Mouse (Mus musculus): Measurements from ENCODE around the gene Agps. TPM values are rescaled to one million over a fixed set of nuclear protein-coding genes. Genes with fewer than 3 reads are reported as not detected.

The Agps gene
- polyA plus RNA-seq, 1 experiment from 2014 or later = 39.1 TPM

- Histone ChIP-seq H3K36me3 (ENCODE audit: control insufficient read depth, insufficient read depth, low read length) (no peaks in the 10 kb centered on the region), H3K4me1 (ENCODE audit: control insufficient read depth, insufficient read depth, low read length) (peaks cover 12% of the 10 kb centered on the region), H3K27ac (replicated peaks; ENCODE audit: low read depth, low read length) (no peak overlapping the region), H3K9ac (ENCODE audit: low read length) (no peak overlapping the region), H3K9me3 (ENCODE audit: control insufficient read depth, low read length) (no peaks in the 10 kb centered on the region), H3K27me3 (ENCODE audit: control insufficient read depth, insufficient read depth, low read length) (no peaks in the 10 kb centered on the region), H3K4me2 (ENCODE audit: low read depth, severe bottlenecking) (peak overlapping the region; percentile 15; the same call in 1 of the 2 replicates), H3K4me3 (ENCODE audit: low read depth, low read length) (no peak overlapping the region)
- DNase-seq (ENCODE audit: low spot score) (no peak), ATAC-seq (ENCODE audit: insufficient number of reproducible peaks, low FRiP score, low TSS enrichment, low read depth) (no peak)
- 89% methylated on average over 2 of the region's 2 CpGs for WGBS
Observed at GRCm38 (mm10) chr2:75834492-75834891, 2.5 kb downstream of the Agps start.

- Histone ChIP-seq H3K9me3 (ENCODE audit: control insufficient read depth, low read length) (no peaks in the 10 kb centered on the region), H3K36me3 (ENCODE audit: control insufficient read depth, insufficient read depth, low read length) (no peaks in the 10 kb centered on the region), H3K9ac (ENCODE audit: low read length) (no peak overlapping the region), H3K4me3 (ENCODE audit: low read depth, low read length) (no peak overlapping the region), H3K4me1 (ENCODE audit: control insufficient read depth, insufficient read depth, low read length) (no peaks in the 10 kb centered on the region), H3K27me3 (ENCODE audit: control insufficient read depth, insufficient read depth, low read length) (no peaks in the 10 kb centered on the region), H3K4me2 (ENCODE audit: low read depth, severe bottlenecking) (no peak overlapping the region), H3K27ac (replicated peaks; ENCODE audit: low read depth, low read length) (no peak overlapping the region)
- no peak for DNase-seq (ENCODE audit: low spot score)
- WGBS = 88% methylated on average over 2 of the region's 2 CpGs
- no peak for ATAC-seq (ENCODE audit: insufficient number of reproducible peaks, low FRiP score, low TSS enrichment, low read depth)
Observed at GRCm38 (mm10) chr2:75842302-75842701, 10.3 kb downstream of the Agps start.

- no peaks in the 10 kb centered on the region for H3K36me3 ChIP-seq (ENCODE audit: control insufficient read depth, insufficient read depth, low read length)
- H3K9ac ChIP-seq (ENCODE audit: low read length) = no peak overlapping the region
- WGBS = 97% methylated on average over 1 of the region's 1 CpGs
- DNase-seq (ENCODE audit: low spot score) (no peak), ATAC-seq (ENCODE audit: insufficient number of reproducible peaks, low FRiP score, low TSS enrichment, low read depth) (no peak)
- no peaks in the 10 kb centered on the region for H3K27me3 ChIP-seq (ENCODE audit: control insufficient read depth, insufficient read depth, low read length)
- H3K4me1 ChIP-seq (ENCODE audit: control insufficient read depth, insufficient read depth, low read length) = no peaks in the 10 kb centered on the region
- no peaks in the 10 kb centered on the region for H3K9me3 ChIP-seq (ENCODE audit: control insufficient read depth, low read length)
- H3K4me3 ChIP-seq (ENCODE audit: low read depth, low read length) = no peak overlapping the region
- H3K27ac ChIP-seq (replicated peaks; ENCODE audit: low read depth, low read length) = no peak overlapping the region
- H3K4me2 ChIP-seq (ENCODE audit: low read depth, severe bottlenecking) = no peak overlapping the region
Observed at GRCm38 (mm10) chr2:75847708-75848107, 15.7 kb downstream of the Agps start.

- Histone ChIP-seq H3K9ac (ENCODE audit: low read length) (no peak overlapping the region), H3K4me2 (ENCODE audit: low read depth, severe bottlenecking) (no peak overlapping the region), H3K27me3 (ENCODE audit: control insufficient read depth, insufficient read depth, low read length) (no peaks in the 10 kb centered on the region), H3K9me3 (ENCODE audit: control insufficient read depth, low read length) (no peaks in the 10 kb centered on the region), H3K27ac (replicated peaks; ENCODE audit: low read depth, low read length) (no peak overlapping the region), H3K4me3 (ENCODE audit: low read depth, low read length) (no peak overlapping the region), H3K4me1 (ENCODE audit: control insufficient read depth, insufficient read depth, low read length) (no peaks in the 10 kb centered on the region), H3K36me3 (ENCODE audit: control insufficient read depth, insufficient read depth, low read length) (no peaks in the 10 kb centered on the region)
- ATAC-seq (ENCODE audit: insufficient number of reproducible peaks, low FRiP score, low TSS enrichment, low read depth) (no peak), DNase-seq (ENCODE audit: low spot score) (no peak)
- WGBS = 99% methylated on average over 2 of the region's 2 CpGs
Observed at GRCm38 (mm10) chr2:75852483-75852882, 20.5 kb downstream of the Agps start.

GRCm38 (mm10) chr2:75854136-75854535 is 22.2 kb downstream of the Agps start:
- no peaks in the 10 kb centered on the region for H3K9me3 ChIP-seq (ENCODE audit: control insufficient read depth, low read length)
- no peak for DNase-seq (ENCODE audit: low spot score)
- H3K27ac ChIP-seq (replicated peaks; ENCODE audit: low read depth, low read length) = no peak overlapping the region
- no peak overlapping the region for H3K4me2 ChIP-seq (ENCODE audit: low read depth, severe bottlenecking)
- ATAC-seq (ENCODE audit: insufficient number of reproducible peaks, low FRiP score, low TSS enrichment, low read depth) = no peak
- H3K4me1 ChIP-seq (ENCODE audit: control insufficient read depth, insufficient read depth, low read length) = no peaks in the 10 kb centered on the region
- H3K4me3 ChIP-seq (ENCODE audit: low read depth, low read length) = no peak overlapping the region
- WGBS = 60% methylated on average over 3 of the region's 3 CpGs
- H3K9ac ChIP-seq (ENCODE audit: low read length) = no peak overlapping the region
- H3K36me3 ChIP-seq (ENCODE audit: control insufficient read depth, insufficient read depth, low read length) = no peaks in the 10 kb centered on the region
- no peaks in the 10 kb centered on the region for H3K27me3 ChIP-seq (ENCODE audit: control insufficient read depth, insufficient read depth, low read length)

GRCm38 (mm10) chr2:75861115-75861514 is 29.1 kb downstream of the Agps start:
- Histone ChIP-seq H3K4me2 (ENCODE audit: low read depth, severe bottlenecking) (no peak overlapping the region), H3K9ac (ENCODE audit: low read length) (no peak overlapping the region), H3K4me3 (ENCODE audit: low read depth, low read length) (no peak overlapping the region), H3K9me3 (ENCODE audit: control insufficient read depth, low read length) (no peaks in the 10 kb centered on the region), H3K36me3 (ENCODE audit: control insufficient read depth, insufficient read depth, low read length) (no peaks in the 10 kb centered on the region; the same call in 1 of the 2 replicates), H3K27ac (replicated peaks; ENCODE audit: low read depth, low read length) (no peak overlapping the region), H3K4me1 (ENCODE audit: control insufficient read depth, insufficient read depth, low read length) (no peaks in the 10 kb centered on the region), H3K27me3 (ENCODE audit: control insufficient read depth, insufficient read depth, low read length) (no peaks in the 10 kb centered on the region)
- DNase-seq (ENCODE audit: low spot score) (no peak), ATAC-seq (ENCODE audit: insufficient number of reproducible peaks, low FRiP score, low TSS enrichment, low read depth) (no peak)
- 90% methylated on average over 3 of the region's 3 CpGs for WGBS

GRCm38 (mm10) chr2:75869604-75870003 is 37.6 kb downstream of the Agps start:
- 87% methylated on average over 2 of the region's 2 CpGs for WGBS

GRCm38 (mm10) chr2:75874008-75874559 is 42.1 kb downstream of the Agps start:
- Histone ChIP-seq H3K9ac (ENCODE audit: low read length) (no peak overlapping the region), H3K4me1 (ENCODE audit: control insufficient read depth, insufficient read depth, low read length) (no peaks in the 10 kb centered on the region), H3K27ac (replicated peaks; ENCODE audit: low read depth, low read length) (no peak overlapping the region), H3K36me3 (ENCODE audit: control insufficient read depth, insufficient read depth, low read length) (no peaks in the 10 kb centered on the region), H3K27me3 (ENCODE audit: control insufficient read depth, insufficient read depth, low read length) (no peaks in the 10 kb centered on the region), H3K4me3 (ENCODE audit: low read depth, low read length) (no peak overlapping the region), H3K4me2 (ENCODE audit: low read depth, severe bottlenecking) (no peak overlapping the region), H3K9me3 (ENCODE audit: control insufficient read depth, low read length) (no peaks in the 10 kb centered on the region)
- DNase-seq (ENCODE audit: low spot score) (no peak), ATAC-seq (ENCODE audit: insufficient number of reproducible peaks, low FRiP score, low TSS enrichment, low read depth) (no peak)
- 75% methylated on average over 3 of the region's 3 CpGs for WGBS

More at GRCm38 (mm10) chr2:75869604-75870003, 37.6 kb downstream of the Agps start:
- no peak overlapping the region for H3K27ac ChIP-seq (replicated peaks; ENCODE audit: low read depth, low read length)
- H3K4me2 ChIP-seq (ENCODE audit: low read depth, severe bottlenecking) = no peak overlapping the region
- no peak overlapping the region for H3K9ac ChIP-seq (ENCODE audit: low read length)
- ATAC-seq (ENCODE audit: insufficient number of reproducible peaks, low FRiP score, low TSS enrichment, low read depth) (no peak), DNase-seq (ENCODE audit: low spot score) (no peak)
- H3K4me3 ChIP-seq (ENCODE audit: low read depth, low read length) = no peak overlapping the region
- H3K36me3 ChIP-seq (ENCODE audit: control insufficient read depth, insufficient read depth, low read length) = no peaks in the 10 kb centered on the region; the same call in 1 of the 2 replicates
- no peaks in the 10 kb centered on the region for H3K27me3 ChIP-seq (ENCODE audit: control insufficient read depth, insufficient read depth, low read length)
- H3K4me1 ChIP-seq (ENCODE audit: control insufficient read depth, insufficient read depth, low read length) = no peaks in the 10 kb centered on the region
- H3K9me3 ChIP-seq (ENCODE audit: control insufficient read depth, low read length) = no peaks in the 10 kb centered on the region

GRCm38 (mm10) chr2:75879791-75880190 is 47.8 kb downstream of the Agps start:
- no peak overlapping the region for H3K9ac ChIP-seq (ENCODE audit: low read length)
- WGBS = 54% methylated on average over 3 of the region's 3 CpGs
- H3K27me3 ChIP-seq (ENCODE audit: control insufficient read depth, insufficient read depth, low read length) = no peaks in the 10 kb centered on the region
- H3K4me2 ChIP-seq (ENCODE audit: low read depth, severe bottlenecking) = no peak overlapping the region
- H3K9me3 ChIP-seq (ENCODE audit: control insufficient read depth, low read length) = no peaks in the 10 kb centered on the region
- no peak overlapping the region for H3K27ac ChIP-seq (replicated peaks; ENCODE audit: low read depth, low read length)
- no peak for DNase-seq (ENCODE audit: low spot score)
- H3K4me1 ChIP-seq (ENCODE audit: control insufficient read depth, insufficient read depth, low read length) = no peaks in the 10 kb centered on the region
- no peak overlapping the region for H3K4me3 ChIP-seq (ENCODE audit: low read depth, low read length)
- no peak for ATAC-seq (ENCODE audit: insufficient number of reproducible peaks, low FRiP score, low TSS enrichment, low read depth)
- H3K36me3 ChIP-seq (ENCODE audit: control insufficient read depth, insufficient read depth, low read length) = no peaks in the 10 kb centered on the region
